Mouse (Mus musculus): ENCODE data around the gene Gm44503.

Gene Gm44503

GRCm38 (mm10) chr9:72958521-72959450, at the start of gene Gm44503, which contains the start of gene Dyx1c1:
TSS of gene Gm44503 (plus strand) at chr9:72958852.
TSS of gene Dyx1c1 (plus strand) at chr9:72958785.
- peak; percentile 51 for DNase-seq (ENCODE audit: low read depth, low spot score)

- no peak for DNase-seq (ENCODE audit: low read depth, low spot score)
Observed at GRCm38 (mm10) chr9:72911381-72911780, 47.3 kb upstream of the Gm44503 start.

- DNase-seq (ENCODE audit: low read depth, low spot score): no peak
Observed at GRCm38 (mm10) chr9:72913551-72913950, 45.1 kb upstream of the Gm44503 start.

- DNase-seq (ENCODE audit: low read depth, low spot score): no peak
Observed at GRCm38 (mm10) chr9:72915728-72916127, 42.9 kb upstream of the Gm44503 start.

- no peak for DNase-seq (ENCODE audit: low read depth, low spot score)
Observed at GRCm38 (mm10) chr9:72923068-72923467, 35.6 kb upstream of the Gm44503 start.

GRCm38 (mm10) chr9:72925021-72925934, 33.4 kb upstream of the Gm44503 start, which contains the start of gene Pygo1:
TSS of gene Pygo1 (plus strand) at chr9:72925645.
- DNase-seq (ENCODE audit: low read depth, low spot score): no peak

GRCm38 (mm10) chr9:72925935-72926258, 32.8 kb upstream of the Gm44503 start:
- no peak for DNase-seq (ENCODE audit: low read depth, low spot score)

GRCm38 (mm10) chr9:72931166-72931790, 27.4 kb upstream of the Gm44503 start:
- peak; percentile 83 for DNase-seq (ENCODE audit: low read depth, low spot score)

- DNase-seq (ENCODE audit: low read depth, low spot score): no peak
Observed at GRCm38 (mm10) chr9:72935309-72935708, 23.3 kb upstream of the Gm44503 start.

GRCm38 (mm10) chr9:72936301-72936700, 22.4 kb upstream of the Gm44503 start:
- DNase-seq (ENCODE audit: low read depth, low spot score): no peak

- no peak for DNase-seq (ENCODE audit: low read depth, low spot score)
Observed at GRCm38 (mm10) chr9:72943424-72943823, 15.2 kb upstream of the Gm44503 start.

- DNase-seq (ENCODE audit: low read depth, low spot score): no peak
Observed at GRCm38 (mm10) chr9:72944286-72944685, 14.4 kb upstream of the Gm44503 start.

GRCm38 (mm10) chr9:72947010-72947409, 11.6 kb upstream of the Gm44503 start:
- no peak for DNase-seq (ENCODE audit: low read depth, low spot score)

- no peak for DNase-seq (ENCODE audit: low read depth, low spot score)
Observed at GRCm38 (mm10) chr9:72949572-72949971, 9.1 kb upstream of the Gm44503 start.

GRCm38 (mm10) chr9:72954746-72955145, 3.9 kb upstream of the Gm44503 start:
- no peak for DNase-seq (ENCODE audit: low read depth, low spot score)

- no peak for DNase-seq (ENCODE audit: low read depth, low spot score)
Observed at GRCm38 (mm10) chr9:72955546-72955945, 3.1 kb upstream of the Gm44503 start.

GRCm38 (mm10) chr9:72961346-72961745, 2.7 kb downstream of the Gm44503 start:
- no peak for DNase-seq (ENCODE audit: low read depth, low spot score)

GRCm38 (mm10) chr9:72961959-72962358, 3.3 kb downstream of the Gm44503 start:
- no peak for DNase-seq (ENCODE audit: low read depth, low spot score)

- DNase-seq (ENCODE audit: low read depth, low spot score): peak; percentile 92
Observed at GRCm38 (mm10) chr9:72968349-72969061, 9.9 kb downstream of the Gm44503 start.

GRCm38 (mm10) chr9:72969874-72970273, 11.2 kb downstream of the Gm44503 start:
- DNase-seq (ENCODE audit: low read depth, low spot score): no peak

GRCm38 (mm10) chr9:72972435-72972834, 13.8 kb downstream of the Gm44503 start:
- no peak for DNase-seq (ENCODE audit: low read depth, low spot score)

Measured in telencephalon, adult 2 months (tissue).